Mouse (Mus musculus) limb, embryonic 15.5 days (tissue): ENCODE measurements around the gene Pym1. TPM values are rescaled to one million over a fixed set of nuclear protein-coding genes. Genes with fewer than 3 reads are reported as not detected.

Experiments
- ATAC-seq: fragments of 200-750 bp; cut with Nextera tagmentation; 2 replicates; pipeline ENCODE4 v1.8.0; 2017; ENCODE audit warnings: low read depth, moderate TSS enrichment; ENCODE audit not compliant: insufficient number of reproducible peaks, low FRiP score, low TSS enrichment
- H3K27ac ChIP-seq: fragments of 300-500 bp; sonication (generic); 2 replicates; pipeline ENCODE4 v1.5.1; 2015; ENCODE audit warnings: moderate library complexity, mild to moderate bottlenecking, inconsistent platforms
- H3K27me3 ChIP-seq: fragments of 300-500 bp; sonication (generic); 2 replicates; pipeline ENCODE4 v1.6.1; 2015; ENCODE audit warnings: inconsistent platforms
- H3K36me3 ChIP-seq: fragments of 300-500 bp; sonication (generic); 2 replicates; pipeline ENCODE4 v1.6.1; 2015; ENCODE audit warnings: inconsistent platforms
- H3K4me1 ChIP-seq: fragments of 300-500 bp; sonication (generic); 2 replicates; pipeline ENCODE4 v1.6.1; 2015; ENCODE audit warnings: inconsistent platforms
- H3K4me2 ChIP-seq: fragments of 300-500 bp; sonication (generic); 2 replicates; pipeline ENCODE4 v1.6.1; 2015; ENCODE audit warnings: mild to moderate bottlenecking, inconsistent platforms
- H3K4me3 ChIP-seq: fragments of 300-500 bp; sonication (generic); 2 replicates; pipeline ENCODE4 v1.5.1; 2015; ENCODE audit warnings: mild to moderate bottlenecking, inconsistent platforms
- H3K9ac ChIP-seq: fragments of 300-500 bp; sonication (generic); 2 replicates; pipeline ENCODE4 v1.6.1; 2015; ENCODE audit warnings: inconsistent platforms
- H3K9me3 ChIP-seq: fragments of 300-500 bp; sonication (generic); 2 replicates; pipeline ENCODE4 v1.6.1; 2016; ENCODE audit warnings: inconsistent platforms
- WGBS: fragments of 180-500 bp; shearing (Covaris S2); methylation state at CpG from one replicate; pipeline ENCODE4 v1.1.7; 2015; 5-methylcytosine and 5-hydroxymethylcytosine counted together
- polyA plus RNA-seq: library from polyadenylated mRNA; unstranded; fragments of >200 nt; fragmentation: Nextera tagmentation; extraction: Ambion mirVana; gene quantifications from 2 replicates; pipeline ENCODE4 v1.2.1, GENCODE M21; 2015

The Pym1 gene
- polyA plus RNA-seq, 1 experiment from 2014 or later, result 34.4 TPM

- Histone ChIP-seq H3K4me1 (peaks cover 3% of the 10 kb centered on the region; the same call in 1 of the 2 replicates), H3K27me3 (no peaks in the 10 kb centered on the region), H3K9ac (no peak overlapping the region), H3K27ac (no peak overlapping the region), H3K4me2 (no peak overlapping the region), H3K36me3 (peaks cover 28% of the 10 kb centered on the region), H3K9me3 (no peaks in the 10 kb centered on the region), H3K4me3 (no peak overlapping the region)
- ATAC-seq, result no peak
- WGBS, result 83% methylated on average over 5 of the region's 5 CpGs
Observed at GRCm38 (mm10) chr10:128728059-128728458, 19.6 kb upstream of the Pym1 start.

- no peak overlapping the region for H3K4me3 ChIP-seq
- H3K4me2 ChIP-seq, result no peak overlapping the region
- peaks cover 37% of the 10 kb centered on the region for H3K36me3 ChIP-seq
- H3K9me3 ChIP-seq, result no peaks in the 10 kb centered on the region
- H3K27ac ChIP-seq, result no peak overlapping the region
- 20% methylated on average over 10 of the region's 10 CpGs for WGBS
- no peak for ATAC-seq
- H3K9ac ChIP-seq, result no peak overlapping the region
- peaks cover 3% of the 10 kb centered on the region; the same call in 1 of the 2 replicates for H3K4me1 ChIP-seq
- H3K27me3 ChIP-seq, result no peaks in the 10 kb centered on the region
Observed at GRCm38 (mm10) chr10:128731002-128731433, 16.7 kb upstream of the Pym1 start.

- peaks cover 35% of the 10 kb centered on the region for H3K36me3 ChIP-seq
- H3K4me3 ChIP-seq, result no peak overlapping the region
- ATAC-seq, result no peak
- H3K4me2 ChIP-seq, result no peak overlapping the region
- no peaks in the 10 kb centered on the region for H3K9me3 ChIP-seq
- H3K27me3 ChIP-seq, result no peaks in the 10 kb centered on the region
- H3K27ac ChIP-seq, result no peak overlapping the region
- peaks cover 3% of the 10 kb centered on the region; the same call in 1 of the 2 replicates for H3K4me1 ChIP-seq
- no peak overlapping the region for H3K9ac ChIP-seq
Observed at GRCm38 (mm10) chr10:128731992-128732391, 15.7 kb upstream of the Pym1 start.

- H3K4me1 ChIP-seq, result peaks cover 6% of the 10 kb centered on the region
- H3K9ac ChIP-seq, result no peak overlapping the region
- H3K4me2 ChIP-seq, result peak overlapping the region; percentile 24; the same call in 1 of the 2 replicates
- ATAC-seq, result no peak
- H3K27me3 ChIP-seq, result 0 out of 2 replicates have a peak, but pooled peaks cover 3% of the 10 kb centered on the region
- H3K4me3 ChIP-seq, result no peak overlapping the region
- peaks cover 13% of the 10 kb centered on the region for H3K36me3 ChIP-seq
- no peak overlapping the region for H3K27ac ChIP-seq
- WGBS, result 4% methylated on average over 15 of the region's 15 CpGs
- no peaks in the 10 kb centered on the region for H3K9me3 ChIP-seq
Observed at GRCm38 (mm10) chr10:128737435-128737834, 10.3 kb upstream of the Pym1 start.

GRCm38 (mm10) chr10:128740296-128740695 is 7.4 kb upstream of the Pym1 start:
- H3K36me3 ChIP-seq, result no peaks in the 10 kb centered on the region
- H3K4me1 ChIP-seq, result peaks cover 27% of the 10 kb centered on the region
- H3K27ac ChIP-seq, result no peak overlapping the region
- H3K27me3 ChIP-seq, result 0 out of 2 replicates have a peak, but pooled peaks cover 4% of the 10 kb centered on the region
- no peak overlapping the region for H3K9ac ChIP-seq
- 65% methylated on average over 2 of the region's 2 CpGs for WGBS
- H3K4me2 ChIP-seq, result no peak overlapping the region
- H3K4me3 ChIP-seq, result no peak overlapping the region
- ATAC-seq, result no peak
- H3K9me3 ChIP-seq, result no peaks in the 10 kb centered on the region

GRCm38 (mm10) chr10:128742616-128743015 is 5.1 kb upstream of the Pym1 start:
- no peak for ATAC-seq
- H3K4me2 ChIP-seq, result peak overlapping the region; percentile 63
- 0 out of 2 replicates have a peak, but pooled peaks cover 4% of the 10 kb centered on the region for H3K27me3 ChIP-seq
- H3K27ac ChIP-seq, result peak overlapping the region; percentile 33; the same call in 1 of the 2 replicates
- H3K9ac ChIP-seq, result 0 out of 2 replicates have a peak overlapping the region, but pooled peaks have one; percentile 8
- H3K36me3 ChIP-seq, result no peaks in the 10 kb centered on the region
- no peaks in the 10 kb centered on the region for H3K9me3 ChIP-seq
- 28% methylated on average over 4 of the region's 4 CpGs for WGBS
- peaks cover 26% of the 10 kb centered on the region for H3K4me1 ChIP-seq
- H3K4me3 ChIP-seq, result peak overlapping the region; percentile 66

- ATAC-seq, result no peak
- H3K4me2 ChIP-seq, result peak overlapping the region; percentile 63
- H3K27me3 ChIP-seq, result 0 out of 2 replicates have a peak, but pooled peaks cover 4% of the 10 kb centered on the region
- peak overlapping the region; percentile 66 for H3K4me3 ChIP-seq
- H3K9ac ChIP-seq, result peak overlapping the region; percentile 62
- peaks cover 24% of the 10 kb centered on the region for H3K4me1 ChIP-seq
- H3K36me3 ChIP-seq, result no peaks in the 10 kb centered on the region
- peak overlapping the region; percentile 79; the same call in 1 of the 2 replicates for H3K27ac ChIP-seq
- 5% methylated on average over 7 of the region's 7 CpGs for WGBS
- no peaks in the 10 kb centered on the region for H3K9me3 ChIP-seq
Observed at GRCm38 (mm10) chr10:128743235-128743634, 4.5 kb upstream of the Pym1 start.

GRCm38 (mm10) chr10:128743791-128744191 is 3.9 kb upstream of the Pym1 start:
- Histone ChIP-seq H3K36me3 (no peaks in the 10 kb centered on the region), H3K4me1 (peaks cover 24% of the 10 kb centered on the region), H3K9ac (peak overlapping the region; percentile 62), H3K27me3 (0 out of 2 replicates have a peak, but pooled peaks cover 4% of the 10 kb centered on the region), H3K4me2 (peak overlapping the region; percentile 63), H3K9me3 (no peaks in the 10 kb centered on the region), H3K4me3 (peak overlapping the region; percentile 66), H3K27ac (peak overlapping the region; percentile 79)
- under 1% methylated on average over 34 of the region's 37 CpGs for WGBS
- peak; percentile 64; the same call in 1 of the 2 replicates for ATAC-seq

- Histone ChIP-seq H3K4me1 (peaks cover 26% of the 10 kb centered on the region), H3K36me3 (no peaks in the 10 kb centered on the region), H3K9me3 (no peaks in the 10 kb centered on the region), H3K27me3 (0 out of 2 replicates have a peak, but pooled peaks cover 4% of the 10 kb centered on the region), H3K27ac (peak overlapping the region; percentile 79), H3K4me3 (peak overlapping the region; percentile 66), H3K4me2 (peak overlapping the region; percentile 63), H3K9ac (peak overlapping the region; percentile 62)
- no peak for ATAC-seq
- 22% methylated on average over 8 of the region's 8 CpGs for WGBS
Observed at GRCm38 (mm10) chr10:128744211-128744610, 3.5 kb upstream of the Pym1 start.

- 25% methylated on average over 18 of the region's 18 CpGs for WGBS
- Histone ChIP-seq H3K27me3 (0 out of 2 replicates have a peak, but pooled peaks cover 4% of the 10 kb centered on the region), H3K4me2 (peak within 1 kb of the TSS; percentile 63), H3K9ac (peak within 1 kb of the TSS; percentile 62), H3K9me3 (no peaks in the 10 kb centered on the region), H3K27ac (peak within 1 kb of the TSS; percentile 79), H3K36me3 (no peaks in the 10 kb centered on the region), H3K4me1 (peaks cover 33% of the 10 kb centered on the region), H3K4me3 (peak within 1 kb of the TSS; percentile 66)
- ATAC-seq, result no peak
Observed at GRCm38 (mm10) chr10:128744680-128745601, 2.7 kb upstream of the Pym1 start, which contains the start of gene Dgka. Dgka (minus strand) TSS chr10:128744855.

- Histone ChIP-seq H3K4me3 (no peak overlapping the region), H3K4me1 (peaks cover 34% of the 10 kb centered on the region), H3K27me3 (0 out of 2 replicates have a peak, but pooled peaks cover 4% of the 10 kb centered on the region), H3K36me3 (no peaks in the 10 kb centered on the region), H3K9me3 (no peaks in the 10 kb centered on the region), H3K4me2 (no peak overlapping the region), H3K9ac (no peak overlapping the region), H3K27ac (no peak overlapping the region)
- ATAC-seq, result no peak
- WGBS, result 90% methylated on average over 10 of the region's 10 CpGs
Observed at GRCm38 (mm10) chr10:128745946-128746613, 1.6 kb upstream of the Pym1 start.
